Mouse (Mus musculus) stomach, postnatal 0 days (tissue): ENCODE data around the gene Setdb1.

Experiments
- CTCF ChIP-seq: IDR thresholded peaks from 2 replicates; pipeline ENCODE4 v1.5.1; 2016; ENCODE audit warnings: antibody characterized with exemption, low read depth, mild to moderate bottlenecking, moderate library complexity
- EP300 ChIP-seq: optimal IDR thresholded peaks from 2 replicates; pipeline ENCODE3; 2016; ENCODE audit warnings: antibody characterized with exemption

DNA sequence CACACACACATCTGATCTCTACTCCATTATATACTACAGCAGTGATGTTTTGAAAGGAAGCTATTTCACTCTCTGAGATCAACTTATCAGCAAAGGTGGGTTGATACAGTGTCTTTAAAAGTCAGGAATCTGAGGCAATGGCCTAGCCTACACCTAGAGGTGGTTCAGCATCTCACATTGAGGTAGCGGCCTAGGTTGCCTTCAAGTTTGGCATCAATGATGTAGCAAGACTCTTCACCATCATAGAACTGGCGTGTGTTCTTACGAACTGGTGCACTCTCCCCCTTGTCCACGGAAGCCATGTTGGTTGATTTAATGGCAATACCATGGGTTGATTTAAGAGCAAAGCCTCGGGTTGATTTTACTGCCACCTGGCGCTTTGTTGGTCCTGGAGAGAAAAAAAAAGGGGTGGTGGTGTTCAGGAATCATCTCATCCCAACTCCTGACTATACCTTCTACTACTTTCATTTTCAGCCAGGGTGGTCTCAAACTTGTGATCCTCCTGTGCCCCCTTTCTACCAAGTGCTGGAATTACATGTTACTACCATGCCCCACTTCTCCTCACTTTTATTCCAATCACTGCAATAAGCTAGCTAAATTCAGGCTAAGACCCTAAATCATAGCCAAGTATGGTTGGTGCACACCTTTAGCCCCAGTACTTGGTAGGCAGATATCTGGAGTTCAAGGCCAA is 32.4 kb downstream of the Setdb1 start:
- TF ChIP-seq CTCF (peak; percentile 58), EP300 (no peak)
